Mouse (Mus musculus): Measurements from ENCODE around the gene Gm32802. TPM values are rescaled to one million over a fixed set of nuclear protein-coding genes. Genes with fewer than 3 reads are reported as not detected.
"Not testable (repeated sequence)": the region's sequence is repeated elsewhere in the genome, so short reads cannot be mapped to it uniquely, and the experiment has no call there.

Gm32802 gene
- polyA plus RNA-seq, 1 experiment from 2014 or later = 0.10 TPM

GRCm38 (mm10) chr10:118302133-118302532 lies 43.6 kb downstream of the Gm32802 start:
- H3K9ac ChIP-seq; H3K4me3 ChIP-seq (replicated peaks); H3K27ac ChIP-seq; H3K36me3 ChIP-seq (replicated peaks); H3K9me3 ChIP-seq; H3K4me1 ChIP-seq; H3K4me2 ChIP-seq; ATAC-seq (ENCODE audit: low FRiP score); H3K27me3 ChIP-seq: not testable (repeated sequence)
- WGBS = 46% methylated on average over 2 of the region's 2 CpGs

Other genes with a start within 250 kb of the Gm32802 start
- 62.2 and 63.8 TPM in 2 replicates for gene Mdm1, start 116.9 kb upstream of the Gm32802 start, polyA plus RNA-seq (2016; fragmentation: Nextera tagmentation; extraction: Ambion mirVana)
- 0.17 TPM in 1 of 2 replicates, not detected in the other for gene Il22, start 53.7 kb upstream of the Gm32802 start, polyA plus RNA-seq (2016; fragmentation: Nextera tagmentation; extraction: Ambion mirVana)
- 0.09 and 0.10 TPM in 2 replicates for gene Gm32717, start 17.9 kb upstream of the Gm32802 start, polyA plus RNA-seq (2016; fragmentation: Nextera tagmentation; extraction: Ambion mirVana)
- not detected in 2 replicates for gene Iltifb, start 36.4 kb downstream of the Gm32802 start, polyA plus RNA-seq (2016; fragmentation: Nextera tagmentation; extraction: Ambion mirVana)
- not detected in 2 replicates for gene Gm9040, start 68.3 kb downstream of the Gm32802 start, polyA plus RNA-seq (2016; fragmentation: Nextera tagmentation; extraction: Ambion mirVana)
- not detected in 2 replicates for gene Gm9044, start 73.7 kb downstream of the Gm32802 start, polyA plus RNA-seq (2016; fragmentation: Nextera tagmentation; extraction: Ambion mirVana)
- 0.08 TPM in 1 of 2 replicates, not detected in the other for gene Gm9045, start 79.1 kb downstream of the Gm32802 start, polyA plus RNA-seq (2016; fragmentation: Nextera tagmentation; extraction: Ambion mirVana)
- gene Gm9046, start 84.6 kb downstream of the Gm32802 start, polyA plus RNA-seq (2016; fragmentation: Nextera tagmentation; extraction: Ambion mirVana) = not detected in 2 replicates
- gene Gm9048, start 90.0 kb downstream of the Gm32802 start, polyA plus RNA-seq (2016; fragmentation: Nextera tagmentation; extraction: Ambion mirVana) = not detected in 2 replicates
- gene Gm9049, start 95.4 kb downstream of the Gm32802 start, polyA plus RNA-seq (2016; fragmentation: Nextera tagmentation; extraction: Ambion mirVana) = 0.08 TPM in 1 of 2 replicates, not detected in the other
- not detected in 2 replicates for gene Ifng, start 182.4 kb downstream of the Gm32802 start, polyA plus RNA-seq (2016; fragmentation: Nextera tagmentation; extraction: Ambion mirVana)

Data from forebrain, embryonic 12.5 days (tissue).